Mouse (Mus musculus) urinary bladder, postnatal 10 days (tissue): ENCODE measurements around the gene Ccdc146.
"Not testable (repeated sequence)": the region's sequence is repeated elsewhere in the genome, so short reads cannot be mapped to it uniquely, and the experiment has no call there.

Experiments
- DNase-seq: peaks from one replicate; pipeline ENCODE4 v3.0.0; 2022; ENCODE audit warnings: low spot score

Gene Ccdc146

GRCm38 (mm10) chr5:21329672-21330665, 94.5 kb downstream of the Ccdc146 start:
- no peak for DNase-seq

DNA sequence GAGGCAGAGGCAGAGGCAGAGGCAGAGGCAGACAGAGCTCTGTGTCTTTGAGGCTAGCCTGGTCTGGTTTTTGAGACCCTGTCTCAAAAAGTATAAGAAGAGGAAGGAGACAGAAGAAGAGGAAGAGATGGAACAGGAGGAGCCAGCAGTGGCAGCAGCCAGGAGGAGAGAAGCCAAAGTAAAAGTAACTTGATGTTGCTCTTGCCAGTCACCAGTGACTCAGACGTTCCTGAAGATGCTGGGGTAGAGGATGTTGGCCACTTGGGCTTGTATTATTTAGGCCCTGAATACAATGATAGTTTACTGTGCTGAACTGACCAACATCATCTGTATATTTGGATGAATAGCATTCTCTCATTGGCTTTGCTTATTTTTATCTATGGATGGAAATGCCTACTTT, 95.9 kb downstream of the Ccdc146 start:
- DNase-seq, result no peak

DNA sequence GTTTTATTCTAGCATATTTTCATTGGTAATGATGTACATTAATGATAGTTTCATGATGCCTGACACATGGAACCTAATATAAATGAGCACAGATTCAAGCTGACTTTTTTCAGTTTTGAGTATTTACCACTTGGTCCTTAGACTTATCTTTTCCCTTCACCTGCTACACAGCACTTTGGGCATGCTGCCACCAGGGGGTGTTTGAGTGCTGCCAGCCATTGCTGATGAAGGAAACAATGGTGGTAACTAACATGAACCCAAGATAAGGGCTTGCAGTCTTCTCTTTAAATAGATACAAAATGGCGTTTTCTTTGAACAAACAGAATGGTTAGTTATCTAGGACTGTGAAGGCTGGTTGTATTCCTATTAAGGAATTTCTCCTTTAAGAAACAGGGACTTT, 98.0 kb downstream of the Ccdc146 start:
- DNase-seq, result no peak

DNA sequence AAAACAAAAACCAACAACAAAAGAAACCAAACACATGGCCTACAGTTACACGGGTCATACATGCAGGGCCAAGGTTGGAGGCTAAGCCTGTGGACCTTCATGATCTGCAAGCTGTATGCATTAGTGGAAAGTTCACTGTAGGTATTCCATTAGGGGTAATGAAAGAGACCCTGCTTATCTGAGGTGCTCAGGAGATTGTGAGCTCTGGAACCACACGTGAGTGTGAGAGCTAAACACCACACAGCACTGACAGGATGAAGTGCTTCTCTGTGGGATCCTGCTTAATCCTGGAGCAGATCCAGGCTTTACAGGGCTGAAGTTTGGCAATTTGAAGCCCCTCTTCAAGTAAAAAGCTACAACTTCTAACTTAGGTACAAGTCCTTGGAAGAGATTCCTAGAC, 104.3 kb downstream of the Ccdc146 start:
- DNase-seq, result no peak

DNA sequence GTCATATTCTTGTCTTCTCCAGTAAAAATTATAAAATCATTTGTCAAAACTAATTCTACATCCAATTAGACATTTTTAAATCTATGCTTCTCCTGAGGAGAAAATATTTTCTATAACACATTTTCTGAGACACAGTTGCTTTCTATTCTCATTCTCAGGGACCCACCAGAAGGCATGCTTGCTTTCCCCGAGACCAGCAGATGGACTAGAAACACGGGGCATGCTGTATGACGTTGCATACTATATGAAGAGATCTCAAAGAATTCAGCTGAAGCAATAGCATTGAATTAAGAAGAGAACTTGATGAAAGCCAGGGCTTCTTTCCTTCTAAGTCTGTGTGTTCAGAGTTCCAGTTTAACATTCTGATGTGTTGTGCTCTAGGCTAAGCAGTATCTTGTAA, 109.8 kb downstream of the Ccdc146 start:
- no peak for DNase-seq

- DNase-seq, result no peak
Measured at GRCm38 (mm10) chr5:21307165-21307564, 117.3 kb downstream of the Ccdc146 start.

GRCm38 (mm10) chr5:21301011-21301410, 123.5 kb downstream of the Ccdc146 start:
- no peak for DNase-seq

DNA sequence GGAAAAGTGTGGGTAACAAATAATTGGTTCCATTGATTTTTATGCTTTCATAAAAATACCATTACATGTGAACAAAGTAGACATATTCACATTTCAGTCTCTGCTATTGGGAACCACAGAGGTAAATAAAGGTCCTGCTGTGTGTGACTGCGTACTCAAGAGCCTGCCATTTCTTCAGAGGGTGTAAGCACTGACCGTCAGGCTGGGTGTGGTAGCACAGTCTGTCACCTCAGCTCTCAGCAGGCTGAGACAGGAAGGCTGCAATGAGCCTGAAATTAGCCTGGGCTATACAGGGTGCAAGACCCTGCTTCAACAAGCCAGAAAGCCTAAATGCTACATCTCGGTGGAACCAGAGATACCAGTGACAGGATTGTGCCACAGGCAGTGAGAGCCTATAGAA, 124.4 kb downstream of the Ccdc146 start:
- DNase-seq, result no peak

DNA sequence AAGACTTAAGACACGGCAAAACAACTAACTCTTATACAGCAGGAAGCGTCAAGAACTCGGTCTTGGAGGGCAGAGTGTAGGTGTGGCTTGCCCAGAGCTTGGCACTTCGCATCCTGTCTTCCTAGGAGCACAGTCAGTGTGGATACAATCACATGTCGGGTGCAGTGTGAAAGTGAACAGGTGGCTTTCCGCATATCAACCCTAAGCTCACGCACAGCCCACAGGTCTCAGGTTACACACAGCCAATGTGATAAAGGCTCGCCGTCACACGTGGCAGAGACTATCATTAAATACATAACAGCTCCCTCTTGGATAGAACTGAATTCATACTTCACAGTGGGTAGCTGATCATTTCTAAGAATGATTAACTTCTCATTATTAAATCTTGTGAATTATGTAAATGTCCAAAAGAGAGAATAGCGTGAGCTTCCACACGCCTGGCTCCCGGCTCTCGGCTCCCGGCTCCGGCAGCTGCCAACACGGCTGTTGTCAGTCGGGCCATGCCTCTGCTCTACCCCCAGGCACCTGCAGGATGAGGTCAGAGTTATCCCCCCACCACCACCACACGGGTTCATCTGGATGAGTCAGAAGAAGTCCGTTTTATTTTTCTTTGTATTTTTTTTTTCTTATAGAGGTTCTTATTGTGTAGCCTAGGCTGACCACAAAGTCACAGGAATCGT, 125.3 kb downstream of the Ccdc146 start:
- no peak for DNase-seq

DNA sequence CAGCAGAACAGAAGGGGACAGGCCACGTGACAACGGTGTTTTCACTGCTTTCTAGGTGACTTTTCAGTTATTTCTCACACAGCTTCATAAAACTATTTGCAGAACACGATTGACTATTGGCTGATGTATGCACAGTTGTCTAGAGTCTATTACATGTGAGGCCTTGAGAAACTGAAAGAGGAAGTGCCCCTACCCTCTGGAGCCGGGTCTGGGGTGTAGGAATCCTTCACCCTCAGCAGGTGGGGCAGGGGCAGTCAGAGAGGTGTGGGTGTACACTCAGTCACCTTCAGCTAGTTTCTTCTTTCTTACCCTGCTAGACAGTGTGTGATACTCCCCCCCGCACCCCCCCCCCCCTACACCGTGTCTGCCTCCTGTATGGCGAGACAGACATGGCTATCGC, 128.8 kb downstream of the Ccdc146 start:
- no peak for DNase-seq

- no peak for DNase-seq
Measured at GRCm38 (mm10) chr5:21290594-21290993, 133.9 kb downstream of the Ccdc146 start.

DNA sequence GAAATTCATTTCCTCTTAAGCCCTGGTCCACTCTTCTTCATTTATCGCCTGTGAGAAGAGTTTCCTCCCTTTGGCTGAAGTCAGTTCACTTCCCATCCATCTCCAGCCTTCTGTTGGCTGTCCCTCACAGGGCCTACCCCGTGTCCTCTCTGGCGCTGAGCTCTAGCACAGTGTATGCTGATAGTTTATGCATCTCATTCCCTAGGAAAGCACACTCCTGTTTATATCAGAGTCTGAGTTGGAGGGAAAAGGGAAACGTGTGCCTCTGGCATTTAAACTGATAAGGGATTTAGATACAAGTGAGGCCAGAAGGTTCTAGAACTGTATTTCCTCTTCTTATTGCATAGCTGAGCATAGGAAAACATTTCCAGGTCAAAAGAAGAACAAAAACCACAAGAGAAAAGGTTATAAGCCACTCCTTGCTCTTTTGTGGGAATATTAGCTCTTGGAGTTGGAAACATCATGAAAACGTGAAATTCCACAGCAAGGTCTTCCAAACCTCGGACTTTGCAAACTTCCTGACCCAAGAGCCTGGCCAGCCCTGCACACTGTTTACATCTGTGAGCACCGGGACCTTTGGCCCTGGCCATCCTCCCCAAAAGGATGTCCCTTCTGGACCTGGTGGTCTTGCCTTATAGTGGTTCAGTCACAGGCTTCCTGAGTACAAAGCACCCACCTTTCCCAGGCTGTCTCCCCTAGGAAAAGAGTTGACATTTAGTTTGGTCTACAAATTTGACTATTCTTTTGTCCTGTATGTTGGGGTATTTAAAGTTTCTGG, 135.6 kb downstream of the Ccdc146 start:
- no peak for DNase-seq

DNA sequence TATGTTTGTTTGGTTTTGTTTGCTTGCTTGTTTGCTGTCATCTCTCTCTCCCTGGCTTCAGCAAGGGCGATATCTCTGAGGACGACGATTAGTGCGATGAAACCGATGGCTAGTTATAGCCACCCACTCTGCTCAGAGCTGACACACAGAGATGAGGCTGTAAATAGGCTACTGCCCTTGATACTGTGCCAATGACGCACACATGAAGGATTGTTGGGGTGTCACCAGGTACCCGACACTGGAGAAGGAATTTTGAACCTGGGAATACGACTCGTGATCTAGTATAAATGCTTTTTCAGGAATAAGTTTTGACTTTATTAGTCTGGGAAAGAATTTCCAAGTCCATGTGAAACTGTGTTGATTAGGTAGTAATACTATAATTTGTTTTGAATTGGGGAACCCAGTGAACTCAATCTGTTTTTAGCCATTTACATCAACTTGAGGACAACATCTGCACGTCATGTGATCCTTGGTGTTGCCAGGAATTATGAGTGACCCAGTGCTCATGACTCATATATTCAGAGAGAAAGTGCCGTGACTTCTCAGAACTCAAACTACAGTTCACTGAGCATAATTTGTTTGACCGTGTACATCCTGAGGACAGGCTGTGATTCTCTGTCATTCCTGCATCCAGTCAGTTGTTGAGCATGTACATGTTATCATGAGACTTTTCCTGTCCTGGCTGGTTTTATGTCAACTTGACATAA, 141.0 kb downstream of the Ccdc146 start:
- DNase-seq, result no peak

GRCm38 (mm10) chr5:21277685-21278084, 146.8 kb downstream of the Ccdc146 start:
- DNase-seq, result not testable (repeated sequence)

DNA sequence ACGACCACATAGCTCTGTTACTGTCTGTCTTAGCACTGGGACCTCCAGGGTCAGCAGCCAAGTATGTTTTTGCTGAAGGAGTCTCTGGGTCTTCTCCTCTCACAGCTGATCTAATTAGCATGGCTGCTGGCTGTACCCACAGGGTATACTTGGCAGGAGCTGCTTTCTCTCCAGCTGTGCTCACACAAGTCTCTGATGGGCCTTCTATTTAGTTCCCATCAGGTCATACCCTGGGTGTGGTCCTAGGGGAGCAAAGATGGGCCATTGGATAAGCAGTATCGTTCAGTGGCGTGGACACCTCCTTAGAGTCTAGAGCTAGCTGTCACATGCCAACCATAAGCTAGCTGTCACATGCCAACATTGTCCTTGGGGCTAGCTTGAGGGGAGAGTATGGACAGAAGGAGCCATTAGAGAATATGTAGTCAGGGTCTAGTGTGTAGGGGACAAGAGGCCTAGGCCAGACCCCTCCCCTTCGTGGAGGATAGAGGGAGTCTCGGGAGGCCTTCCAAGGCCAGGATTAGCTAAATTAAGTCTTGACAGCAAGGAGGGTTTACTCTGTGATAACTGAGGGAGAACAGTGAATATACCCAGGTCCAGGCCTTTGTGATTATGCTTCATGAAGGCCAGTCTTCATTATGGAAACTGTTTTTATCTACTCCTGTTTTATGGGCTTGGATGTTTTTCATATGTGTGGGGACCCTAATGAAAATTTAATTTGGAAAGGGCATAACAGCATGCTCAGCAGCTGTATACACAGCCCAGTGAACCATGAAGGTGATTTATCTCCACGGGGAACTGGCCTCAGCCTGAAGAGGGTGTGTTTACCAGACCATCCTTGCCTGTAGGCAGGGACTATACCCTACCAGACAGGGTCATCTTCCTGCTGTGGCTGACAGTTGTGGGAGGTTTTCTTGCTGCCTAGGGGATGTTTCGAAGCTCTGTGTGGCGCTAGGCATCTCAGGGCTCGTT, 152.8 kb downstream of the Ccdc146 start:
- no peak for DNase-seq

GRCm38 (mm10) chr5:21270756-21271155, 153.7 kb downstream of the Ccdc146 start:
- no peak for DNase-seq

- no peak for DNase-seq
Measured at GRCm38 (mm10) chr5:21269446-21269845, 155.0 kb downstream of the Ccdc146 start.

DNA sequence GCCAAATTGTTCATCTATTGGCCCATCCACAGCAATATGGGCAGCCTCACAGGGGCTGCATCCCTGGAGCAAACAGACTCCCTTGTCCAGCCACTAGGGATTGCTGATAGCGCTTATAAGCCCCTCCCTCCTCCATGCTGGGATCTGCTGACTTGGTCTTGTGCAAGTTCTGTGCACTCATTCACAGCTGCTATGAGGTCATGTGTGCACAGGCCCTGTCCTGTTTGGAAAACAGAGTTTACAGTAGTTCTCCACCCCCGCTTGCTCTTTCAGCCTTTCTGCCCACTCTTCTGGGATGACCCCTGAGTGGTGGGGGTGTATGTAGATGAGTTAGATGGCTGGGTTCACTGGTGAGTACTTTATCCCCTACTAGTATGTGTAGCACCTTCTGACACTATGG, 157.4 kb downstream of the Ccdc146 start:
- no peak for DNase-seq

GRCm38 (mm10) chr5:21265049-21265448, 159.4 kb downstream of the Ccdc146 start:
- DNase-seq, result peak; percentile 47

GRCm38 (mm10) chr5:21264352-21265021, 160.0 kb downstream of the Ccdc146 start:
- DNase-seq, result no peak
